Mouse (Mus musculus) MEL (cell line): ENCODE measurements around the gene Gm21970.
"Not testable (repeated sequence)": the region's sequence is repeated elsewhere in the genome, so short reads cannot be mapped to it uniquely, and the experiment has no call there.

Source experiments
- CTCF ChIP-seq, 3 experiments: IDR thresholded peaks in 2 of 3; conservative IDR thresholded peaks in 1 of 3; 2 replicates each; pipeline ENCODE4 v1.5.1; 2011 to 2012; ENCODE audit warnings: low read length in 3 of 3, low read depth in 2 of 3, mild to moderate bottlenecking in 2 of 3, improper control_type of control experiment in 1 of 3, inconsistent platforms in 1 of 3, mixed read lengths in 1 of 3, moderate library complexity in 1 of 3; ENCODE audit not compliant: control insufficient read depth in 1 of 3, insufficient read depth in 1 of 3, poor library complexity in 1 of 3, severe bottlenecking in 1 of 3
- MAZ ChIP-seq: IDR thresholded peaks from 2 replicates; pipeline ENCODE4 v1.6.1; 2012; ENCODE audit warnings: low read depth, mild to moderate bottlenecking, inconsistent platforms, low read length, improper control_type of control experiment

- not testable (repeated sequence) for TF ChIP-seq MAZ; CTCF (IDR thresholded peaks at IDR 0.05 in 2 of 3, conservative IDR thresholded peaks at IDR 0.05 in 1 of 3; ENCODE audit: control insufficient read depth in 1 of 3, insufficient read depth in 1 of 3, low read depth in 2 of 3, low read length in 3 of 3, poor library complexity in 1 of 3, severe bottlenecking in 1 of 3)
Observed at GRCm38 (mm10) chr16:91438599-91438998, 47.1 kb downstream of the Gm21970 start.
